Mouse (Mus musculus) midbrain, embryonic 10.5 days (tissue): ENCODE measurements around the gene Slc27a2. TPM values are rescaled to one million over a fixed set of nuclear protein-coding genes. Genes with fewer than 3 reads are reported as not detected.

Experiments used
- DNase-seq: peaks from one replicate; pipeline ENCODE4 v3.0.0-alpha.2; 2017; ENCODE audit warnings: low spot score
- H3K27ac ChIP-seq: fragments of 300-500 bp; sonication (generic); replicated peaks from 2 replicates; pipeline ENCODE4 v1.5.1; 2016; ENCODE audit warnings: mild to moderate bottlenecking
- H3K27me3 ChIP-seq: fragments of 300-500 bp; sonication (generic); 2 replicates; pipeline ENCODE4 v1.6.1; 2016; ENCODE audit warnings: low read depth, mild to moderate bottlenecking; ENCODE audit not compliant: poor library complexity, severe bottlenecking
- H3K36me3 ChIP-seq: fragments of 300-500 bp; sonication (generic); 2 replicates; pipeline ENCODE4 v1.6.1; 2016; ENCODE audit warnings: mild to moderate bottlenecking, moderate library complexity
- H3K4me1 ChIP-seq: fragments of 300-500 bp; sonication (generic); 2 replicates; pipeline ENCODE4 v1.6.1; 2016
- H3K4me3 ChIP-seq: fragments of 300-500 bp; sonication (generic); 2 replicates; pipeline ENCODE4 v1.5.1; 2016; ENCODE audit warnings: mild to moderate bottlenecking, moderate library complexity
- H3K9me3 ChIP-seq: fragments of 300-500 bp; sonication (generic); replicated peaks from 2 replicates; pipeline ENCODE4 v1.6.1; 2016; ENCODE audit warnings: mild to moderate bottlenecking
- WGBS: fragments of 180-500 bp; shearing (Covaris S2); methylation state at CpG from one replicate; pipeline ENCODE4 v1.1.7; 2016; 5-methylcytosine and 5-hydroxymethylcytosine counted together
- polyA plus RNA-seq: library from polyadenylated mRNA; unstranded; fragments of >200 nt; fragmentation: Nextera tagmentation; extraction: Ambion mirVana; gene quantifications from 2 replicates; pipeline ENCODE4 v1.2.1, GENCODE M21; 2016

Slc27a2 gene
- polyA plus RNA-seq, 1 experiment from 2014 or later = 1.3 TPM

DNA sequence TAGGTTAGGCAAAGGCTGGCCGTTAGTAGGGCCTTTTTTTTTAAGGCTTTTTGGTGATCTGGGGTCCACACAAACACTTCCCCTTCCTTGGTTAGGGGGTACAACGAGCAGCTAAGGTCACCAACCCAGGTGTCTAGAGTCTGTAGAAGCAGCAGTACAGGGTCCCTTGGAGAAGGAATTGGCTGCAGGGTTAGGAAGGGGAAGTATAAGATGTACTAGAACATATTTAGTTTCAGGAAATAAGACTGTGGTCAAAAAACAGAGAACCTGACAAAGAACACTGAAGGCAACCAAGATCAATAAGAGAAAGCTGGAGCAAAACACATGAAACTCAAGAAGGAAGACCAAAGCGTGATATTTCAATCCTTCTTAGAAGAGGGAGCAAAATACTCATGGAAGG is 21.6 kb upstream of the Slc27a2 start:
- Histone ChIP-seq H3K27me3 (no peaks in the 10 kb centered on the region), H3K27ac (no peak overlapping the region)

DNA sequence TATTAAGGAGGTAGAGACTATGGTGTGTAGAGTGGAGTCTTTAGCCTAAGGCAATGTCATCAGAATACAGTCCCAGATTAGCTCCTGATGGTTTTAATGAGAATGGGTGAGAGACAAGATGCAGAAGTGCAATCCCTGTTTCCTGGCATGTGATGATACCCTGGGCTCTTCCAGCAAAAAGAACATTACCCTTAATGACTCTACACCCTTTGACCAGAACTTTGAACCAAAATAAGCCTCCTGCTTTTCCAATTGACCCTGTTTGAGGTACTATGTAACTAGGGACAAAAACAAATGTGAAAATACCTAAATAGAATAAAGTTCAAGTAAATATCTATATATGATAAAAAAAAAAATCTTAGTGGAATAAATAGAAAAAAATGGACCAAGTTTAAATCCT is 14.6 kb upstream of the Slc27a2 start:
- no peaks in the 10 kb centered on the region for H3K27me3 ChIP-seq
- no peak overlapping the region for H3K27ac ChIP-seq
- no peaks in the 10 kb centered on the region for H3K4me1 ChIP-seq
- no peak overlapping the region for H3K4me3 ChIP-seq
- H3K9me3 ChIP-seq = no peaks in the 10 kb centered on the region
- H3K36me3 ChIP-seq = no peaks in the 10 kb centered on the region
- no peak for DNase-seq

More for the DNA sequence above, 21.6 kb upstream of the Slc27a2 start:
- WGBS = 81% methylated on average over 3 of the region's 3 CpGs
- no peak for DNase-seq
- Histone ChIP-seq H3K4me1 (no peaks in the 10 kb centered on the region), H3K4me3 (no peak overlapping the region), H3K36me3 (no peaks in the 10 kb centered on the region), H3K9me3 (no peaks in the 10 kb centered on the region)

DNA sequence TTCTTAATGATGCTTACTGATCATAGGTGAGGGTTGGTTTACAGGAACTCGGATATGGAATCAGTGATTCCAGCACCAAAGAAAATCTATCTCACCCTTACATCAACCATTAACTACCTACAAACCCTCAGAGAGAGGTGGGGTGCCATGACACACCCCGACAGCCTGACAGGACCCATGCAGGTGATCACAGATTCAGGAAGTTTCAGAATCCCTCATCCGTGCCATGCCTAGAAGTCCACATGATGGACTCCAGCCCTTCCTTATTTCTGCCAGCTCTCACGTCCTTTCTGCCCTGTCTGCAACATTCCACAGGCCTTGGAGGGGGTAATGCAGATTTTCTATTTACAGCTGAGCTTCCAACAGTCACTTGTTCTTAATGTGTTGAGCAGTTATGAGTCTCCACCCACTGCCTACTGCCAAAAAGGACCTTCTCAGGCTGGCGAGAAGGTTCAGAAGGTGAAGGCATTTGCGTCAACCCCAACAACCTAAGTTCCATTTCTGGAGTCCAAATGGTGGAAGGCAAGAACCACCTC is 11.7 kb upstream of the Slc27a2 start:
- H3K4me3 ChIP-seq = no peak overlapping the region
- 83% methylated on average over 6 of the region's 6 CpGs for WGBS
- no peaks in the 10 kb centered on the region for H3K36me3 ChIP-seq
- H3K27ac ChIP-seq = no peak overlapping the region
- no peaks in the 10 kb centered on the region for H3K9me3 ChIP-seq
- no peaks in the 10 kb centered on the region for H3K4me1 ChIP-seq
- DNase-seq = no peak
- no peaks in the 10 kb centered on the region for H3K27me3 ChIP-seq

DNA sequence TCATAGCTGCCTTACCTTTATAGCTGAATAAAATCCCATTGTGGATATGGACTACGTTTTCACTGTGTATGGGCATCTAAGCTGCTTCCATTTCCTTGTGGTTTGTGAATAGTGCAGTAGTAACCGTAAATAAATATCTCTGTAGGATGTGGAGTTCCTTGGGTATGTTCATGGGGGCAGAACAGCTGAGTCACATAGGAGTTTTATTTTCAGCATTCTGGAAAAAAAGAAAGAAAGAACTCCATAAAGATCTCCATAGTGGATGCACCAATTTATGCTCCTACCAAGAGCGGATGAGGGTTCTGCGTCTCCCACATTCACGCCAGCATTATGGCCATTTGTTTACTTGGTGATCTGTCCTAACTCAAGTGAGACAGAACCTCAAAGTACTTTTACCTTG is 10.0 kb upstream of the Slc27a2 start:
- H3K4me1 ChIP-seq = no peaks in the 10 kb centered on the region
- H3K36me3 ChIP-seq = no peaks in the 10 kb centered on the region
- no peak overlapping the region for H3K4me3 ChIP-seq
- no peaks in the 10 kb centered on the region for H3K9me3 ChIP-seq
- DNase-seq = no peak
- no peak overlapping the region for H3K27ac ChIP-seq
- H3K27me3 ChIP-seq = no peaks in the 10 kb centered on the region
- 92% methylated on average over 5 of the region's 5 CpGs for WGBS

DNA sequence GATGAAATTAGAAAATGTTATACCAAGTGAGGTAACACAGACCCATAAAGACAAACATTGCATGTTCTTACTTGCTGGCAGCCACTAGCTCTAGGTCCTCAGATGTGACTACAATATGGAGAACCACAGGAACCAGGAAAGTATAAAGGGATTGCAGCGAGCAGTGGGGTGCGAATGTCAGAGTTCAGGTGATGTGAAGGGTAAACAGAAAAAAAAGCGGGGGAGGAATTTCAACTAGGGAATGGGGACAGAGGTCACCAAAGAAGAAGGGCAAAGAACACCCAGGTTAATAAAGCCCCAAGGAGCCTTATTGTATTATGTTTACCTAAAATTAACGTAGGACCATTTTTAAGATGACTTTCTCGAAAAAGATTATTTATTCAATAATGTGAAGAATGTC is 6.9 kb upstream of the Slc27a2 start:
- Histone ChIP-seq H3K9me3 (no peaks in the 10 kb centered on the region), H3K4me1 (no peaks in the 10 kb centered on the region), H3K27me3 (peaks cover 7% of the 10 kb centered on the region; the same call in 1 of the 2 replicates), H3K4me3 (no peak overlapping the region), H3K27ac (no peak overlapping the region), H3K36me3 (no peaks in the 10 kb centered on the region)
- DNase-seq = no peak
- 71% methylated on average over 5 of the region's 5 CpGs for WGBS

DNA sequence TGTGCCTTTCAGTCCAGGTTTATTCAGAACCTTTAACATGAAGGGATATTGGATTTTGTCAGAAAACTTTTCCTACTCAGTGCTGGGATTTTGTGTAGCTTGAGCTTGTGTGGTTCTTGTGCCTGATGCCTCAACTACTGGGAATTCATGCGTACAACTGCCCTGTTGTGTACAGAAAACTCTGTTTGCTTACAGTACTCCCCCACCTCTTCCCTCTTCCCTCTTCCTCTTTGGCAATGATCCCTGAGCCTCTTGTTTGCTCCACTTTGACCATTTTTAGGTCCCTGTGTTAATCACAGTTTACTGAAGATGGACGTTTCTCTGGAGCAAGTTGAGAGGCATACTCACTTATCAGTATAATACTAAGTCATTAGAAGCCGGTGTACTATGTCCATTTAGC is 5.8 kb upstream of the Slc27a2 start:
- Histone ChIP-seq H3K4me3 (no peak overlapping the region), H3K4me1 (no peaks in the 10 kb centered on the region), H3K27ac (no peak overlapping the region), H3K36me3 (no peaks in the 10 kb centered on the region), H3K27me3 (peaks cover 16% of the 10 kb centered on the region), H3K9me3 (no peaks in the 10 kb centered on the region)
- no peak for DNase-seq
- 88% methylated on average over 3 of the region's 3 CpGs for WGBS

DNA sequence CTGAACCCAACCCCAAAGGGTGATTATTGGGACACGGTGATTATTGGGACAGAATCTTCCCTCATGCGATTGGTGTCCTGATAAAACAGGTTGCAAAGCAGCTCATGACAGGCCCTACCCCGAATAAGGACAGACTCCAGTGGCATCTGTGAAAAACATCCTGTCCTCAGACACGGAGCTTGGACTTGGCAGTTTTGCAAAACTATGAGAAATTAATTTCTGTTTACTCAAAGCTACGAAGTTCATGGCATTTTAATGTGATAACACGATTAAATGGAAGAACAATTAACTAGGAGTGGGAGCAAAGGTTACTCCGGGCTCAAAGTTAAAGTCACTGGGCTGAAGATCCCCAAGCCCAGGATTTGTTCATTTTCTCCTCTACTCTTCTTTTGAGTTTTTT is 2.5 kb upstream of the Slc27a2 start:
- Histone ChIP-seq H3K9me3 (no peaks in the 10 kb centered on the region), H3K4me1 (peaks cover 16% of the 10 kb centered on the region), H3K4me3 (no peak overlapping the region), H3K27me3 (peaks cover 49% of the 10 kb centered on the region), H3K27ac (no peak overlapping the region), H3K36me3 (no peaks in the 10 kb centered on the region)
- DNase-seq = no peak
- 86% methylated on average over 7 of the region's 7 CpGs for WGBS

DNA sequence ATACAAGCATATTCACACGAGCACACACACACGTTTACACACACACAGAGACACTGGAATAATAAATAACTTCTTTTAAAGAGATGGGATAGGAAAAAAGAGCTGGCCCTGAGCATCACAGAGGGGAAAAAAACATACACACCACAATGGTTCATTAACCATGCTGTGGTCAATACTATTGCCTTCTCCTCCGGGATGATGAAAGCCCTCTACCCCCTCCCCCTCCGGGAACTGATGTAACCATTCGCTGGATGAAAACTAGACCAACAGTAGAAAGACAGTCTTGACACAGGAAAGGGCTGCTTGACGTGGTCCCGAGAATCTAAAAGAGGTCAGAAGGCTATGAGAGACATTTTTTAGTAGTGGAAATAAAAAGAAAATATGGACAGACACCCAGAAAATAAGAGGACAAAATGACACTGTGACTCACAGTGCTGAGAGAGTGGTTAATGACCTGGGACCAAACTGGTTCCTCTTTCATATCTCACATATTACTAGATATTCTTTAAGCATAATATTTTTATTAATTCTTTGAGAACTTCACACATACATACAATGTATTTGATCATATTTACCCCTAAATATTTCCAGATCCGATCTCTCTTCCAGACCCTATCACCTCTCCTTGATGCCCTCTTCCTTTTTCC is 840 bp upstream of the Slc27a2 start:
- 78% methylated on average over 8 of the region's 8 CpGs for WGBS
- H3K4me3 ChIP-seq = no peak overlapping the region
- no peak overlapping the region for H3K27ac ChIP-seq
- H3K4me1 ChIP-seq = peaks cover 16% of the 10 kb centered on the region
- no peaks in the 10 kb centered on the region for H3K36me3 ChIP-seq
- no peak for DNase-seq
- peaks cover 59% of the 10 kb centered on the region for H3K27me3 ChIP-seq
- H3K9me3 ChIP-seq = no peaks in the 10 kb centered on the region

DNA sequence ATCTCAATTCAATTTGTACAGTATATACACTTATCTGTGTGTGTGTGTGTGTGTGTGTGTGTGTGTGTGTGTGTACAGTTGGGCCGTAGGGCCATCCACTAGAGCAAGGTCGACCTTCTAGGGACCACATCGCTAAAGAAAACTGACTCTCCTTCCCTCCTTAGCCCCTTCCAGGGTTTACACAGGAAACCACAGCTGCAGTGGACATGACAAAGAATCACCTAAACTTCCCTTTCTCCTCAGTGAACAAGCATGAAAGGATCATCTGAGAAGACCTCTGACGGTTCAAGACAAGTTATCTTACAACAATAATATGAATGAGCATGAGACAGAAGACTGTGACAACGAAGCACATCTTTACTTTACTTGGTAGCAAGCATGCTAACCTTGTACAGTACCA is 311 bp upstream of the Slc27a2 start:
- no peak overlapping the region for H3K4me3 ChIP-seq
- H3K27ac ChIP-seq = no peak overlapping the region
- no peaks in the 10 kb centered on the region for H3K9me3 ChIP-seq
- no peaks in the 10 kb centered on the region for H3K36me3 ChIP-seq
- H3K4me1 ChIP-seq = peaks cover 16% of the 10 kb centered on the region
- H3K27me3 ChIP-seq = peaks cover 59% of the 10 kb centered on the region
- peak; percentile 13 for DNase-seq
- WGBS = 25% methylated on average over 5 of the region's 5 CpGs

DNA sequence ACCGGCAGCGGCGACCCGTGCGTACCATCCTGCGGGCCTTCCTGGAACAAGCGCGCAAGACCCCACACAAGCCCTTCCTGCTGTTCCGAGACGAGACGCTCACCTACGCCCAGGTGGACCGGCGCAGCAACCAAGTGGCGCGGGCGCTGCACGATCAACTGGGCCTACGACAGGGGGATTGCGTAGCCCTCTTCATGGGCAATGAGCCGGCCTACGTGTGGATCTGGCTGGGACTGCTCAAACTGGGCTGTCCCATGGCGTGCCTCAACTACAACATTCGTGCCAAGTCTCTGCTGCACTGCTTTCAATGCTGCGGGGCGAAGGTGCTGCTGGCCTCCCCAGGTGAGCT is 1.1 kb downstream of the Slc27a2 start:
- H3K27me3 ChIP-seq = peaks cover 59% of the 10 kb centered on the region
- peaks cover 22% of the 10 kb centered on the region for H3K4me1 ChIP-seq
- no peaks in the 10 kb centered on the region for H3K9me3 ChIP-seq
- H3K27ac ChIP-seq = peak overlapping the region; percentile 77
- WGBS = 1% methylated on average over 26 of the region's 26 CpGs
- no peaks in the 10 kb centered on the region for H3K36me3 ChIP-seq
- H3K4me3 ChIP-seq = peak overlapping the region; percentile 78
- no peak for DNase-seq

DNA sequence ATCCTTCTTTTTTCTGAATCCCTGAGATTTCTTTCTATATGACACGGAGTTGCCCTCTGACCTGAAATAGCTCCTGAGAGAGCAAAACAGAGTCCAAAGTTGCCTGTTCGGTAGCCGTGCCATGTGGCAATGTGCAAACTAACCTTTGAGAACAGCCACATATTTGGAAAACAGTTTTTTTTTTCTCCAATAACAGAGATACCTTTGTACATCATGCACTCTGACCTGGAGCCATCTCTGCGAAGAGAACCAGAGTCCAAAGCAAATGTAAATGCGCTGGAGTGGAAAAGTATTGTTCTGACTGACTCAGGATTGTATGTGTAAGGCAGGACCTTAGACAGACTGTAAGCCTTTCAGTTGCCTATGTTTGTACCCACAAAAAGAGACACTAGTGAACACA is 3.3 kb downstream of the Slc27a2 start:
- WGBS = 82% methylated on average over 5 of the region's 5 CpGs
- Histone ChIP-seq H3K36me3 (no peaks in the 10 kb centered on the region), H3K27ac (no peak overlapping the region), H3K9me3 (no peaks in the 10 kb centered on the region), H3K27me3 (peaks cover 52% of the 10 kb centered on the region), H3K4me3 (no peak overlapping the region), H3K4me1 (peaks cover 22% of the 10 kb centered on the region)
- no peak for DNase-seq

DNA sequence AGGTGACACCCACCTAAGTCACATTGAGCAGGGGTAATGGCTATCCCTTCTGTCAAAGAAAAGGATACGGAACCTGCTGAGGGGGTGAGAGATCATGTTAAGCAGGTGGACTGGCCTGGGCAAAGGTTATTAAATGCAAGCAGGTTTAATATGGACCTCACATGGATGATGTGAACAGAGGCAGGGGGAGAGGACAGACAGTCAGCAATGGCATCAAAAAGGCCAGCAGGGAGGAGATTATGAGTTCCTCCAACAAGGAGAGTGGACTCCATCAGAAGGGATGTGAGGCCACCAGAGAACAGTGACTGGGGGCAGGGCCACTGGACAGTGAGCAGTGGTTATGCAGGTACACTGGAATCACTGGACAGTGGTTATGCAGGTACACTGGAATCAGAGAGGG is 7.9 kb downstream of the Slc27a2 start:
- Histone ChIP-seq H3K9me3 (no peaks in the 10 kb centered on the region), H3K27me3 (peaks cover 6% of the 10 kb centered on the region), H3K36me3 (no peaks in the 10 kb centered on the region), H3K4me3 (no peak overlapping the region), H3K27ac (no peak overlapping the region), H3K4me1 (peaks cover 6% of the 10 kb centered on the region; the same call in 1 of the 2 replicates)
- DNase-seq = no peak
- WGBS = 91% methylated on average over 1 of the region's 1 CpGs

DNA sequence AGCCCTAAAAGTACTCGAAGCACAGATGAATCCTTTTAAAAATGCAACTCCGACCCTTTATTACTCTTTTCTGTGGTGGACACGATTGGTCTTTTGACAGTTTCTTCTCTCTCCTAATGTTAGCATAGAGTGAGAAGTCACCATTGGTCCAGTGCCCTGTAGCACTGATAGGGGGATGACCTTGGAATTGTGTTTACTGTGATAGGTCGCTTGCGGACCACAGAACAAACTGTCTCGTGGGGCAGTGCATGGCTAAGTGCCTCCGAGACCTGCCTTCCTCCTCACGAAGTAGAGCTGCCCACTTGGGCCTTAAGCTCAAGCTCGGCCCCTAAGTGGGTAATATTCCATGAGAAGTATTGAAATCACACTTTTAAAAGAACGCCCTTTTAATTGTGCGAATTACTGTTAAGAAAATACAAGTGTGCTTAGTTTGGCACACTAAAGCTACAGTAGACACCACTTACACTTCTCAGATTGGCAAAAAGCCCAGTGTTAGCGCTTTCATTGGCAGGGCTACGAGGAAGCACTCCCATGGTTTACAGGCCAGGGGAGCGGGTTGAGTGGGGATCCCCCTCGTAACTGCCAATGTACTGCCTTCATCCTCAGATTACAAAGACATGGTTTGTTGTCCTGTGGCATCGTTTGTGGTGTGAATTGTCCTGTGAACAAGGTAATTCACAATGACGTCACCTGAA is 11.4 kb downstream of the Slc27a2 start:
- H3K9me3 ChIP-seq = no peaks in the 10 kb centered on the region
- no peaks in the 10 kb centered on the region for H3K27me3 ChIP-seq
- WGBS = 88% methylated on average over 17 of the region's 17 CpGs
- H3K36me3 ChIP-seq = no peaks in the 10 kb centered on the region
- H3K4me1 ChIP-seq = no peaks in the 10 kb centered on the region
- no peak overlapping the region for H3K4me3 ChIP-seq
- DNase-seq = no peak
- H3K27ac ChIP-seq = no peak overlapping the region
